Mouse (Mus musculus): ENCODE results near the gene Bdh1. TPM values are rescaled to one million over a fixed set of nuclear protein-coding genes. Genes with fewer than 3 reads are reported as not detected.

Bdh1 gene
- total RNA-seq, 1 experiment = 12.0 TPM

DNA sequence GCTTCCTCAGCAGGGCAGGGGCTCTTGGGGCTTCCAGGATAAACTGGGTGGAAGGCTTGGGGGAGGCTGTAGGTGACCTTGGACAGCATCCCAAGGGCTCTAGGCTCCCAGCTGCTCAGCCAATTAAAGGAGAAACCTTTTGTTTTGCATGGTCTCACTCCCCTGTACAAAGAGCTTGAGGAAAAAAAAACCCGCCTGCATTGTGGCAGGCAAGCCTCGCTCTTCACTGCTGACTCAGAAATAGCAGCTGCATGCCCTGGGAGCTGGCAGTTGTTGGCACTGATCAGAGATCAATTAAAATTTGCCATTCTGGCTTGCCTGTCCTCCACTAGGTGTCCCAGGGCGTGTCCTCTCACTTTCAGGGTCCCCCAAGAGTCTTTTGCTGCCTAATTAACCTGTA is 67.0 kb downstream of the Bdh1 start:
- no peak for DNase-seq (ENCODE audit: low read depth, low spot score)
- in situ Hi-C loops (cut with MboI; ENCODE audit: low sequenced_read_pairs in 2 of 2, unreplicated experiment in 2 of 2) = no loop called here
- TF ChIP-seq ZNF384 (IDR thresholded peaks at IDR 0.05; ENCODE audit: low read depth, low read length) (peak; percentile 73), ZC3H11A (IDR thresholded peaks at IDR 0.05; ENCODE audit: borderline replicate concordance, low read depth, low read length) (no peak), MAFK (IDR thresholded peaks at IDR 0.05; ENCODE audit: insufficient read depth, low read depth, low read length) (peak; percentile 46; the same call in 1 of the 2 replicates), CHD2 (IDR thresholded peaks at IDR 0.05; ENCODE audit: low read depth, low read length) (no peak)
- no peak overlapping the region for H3K9ac ChIP-seq (ENCODE audit: insufficient read depth, low read depth, low read length, poor library complexity, severe bottlenecking)
- H3K36me3 ChIP-seq (ENCODE audit: control insufficient read depth, insufficient read depth, low read length, poor library complexity, severe bottlenecking) = no peaks in the 10 kb centered on the region
- H3K9me3 ChIP-seq (ENCODE audit: control insufficient read depth, insufficient read depth, low read depth, low read length) = no peaks in the 10 kb centered on the region
- peaks cover 17 to 19% of the 10 kb centered on the region in 2 experiments for H3K4me1 ChIP-seq (ENCODE audit: control insufficient read depth in 2 of 2, insufficient read depth in 2 of 2, low read length in 2 of 2, poor library complexity in 1 of 2)
- no peak overlapping the region for H3K27ac ChIP-seq (ENCODE audit: insufficient read depth, low read depth, low read length, poor library complexity, severe bottlenecking)
- H3K4me3 ChIP-seq (ENCODE audit: insufficient read depth in 1 of 2, low read depth in 1 of 2, low read length in 2 of 2, poor library complexity in 1 of 2, severe bottlenecking in 1 of 2) = no peak overlapping the region

DNA sequence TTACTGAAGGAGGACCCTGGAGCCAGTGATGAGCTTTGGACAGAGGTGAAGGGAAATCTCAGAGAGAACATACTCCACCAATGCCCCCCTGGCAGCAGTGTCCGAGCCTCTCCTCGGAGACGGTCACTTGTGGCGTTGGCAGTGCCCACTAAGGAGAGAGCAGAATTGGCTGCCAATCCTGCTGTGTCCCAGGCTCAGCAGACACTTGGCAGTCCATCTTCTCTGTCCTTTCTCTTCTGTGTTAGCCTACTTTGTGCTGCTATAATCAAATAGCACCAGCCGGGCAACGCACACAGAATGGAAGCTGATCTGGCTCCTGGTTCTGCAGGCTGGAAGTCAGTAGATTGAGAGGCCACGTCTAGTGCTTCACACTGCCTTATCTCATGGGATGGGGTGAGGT is 68.9 kb downstream of the Bdh1 start:
- Histone ChIP-seq H3K9ac (ENCODE audit: insufficient read depth, low read depth, low read length, poor library complexity, severe bottlenecking) (no peak overlapping the region), H3K4me3 (ENCODE audit: insufficient read depth in 1 of 2, low read depth in 1 of 2, low read length in 2 of 2, poor library complexity in 1 of 2, severe bottlenecking in 1 of 2) (no peak overlapping the region), H3K27ac (ENCODE audit: insufficient read depth, low read depth, low read length, poor library complexity, severe bottlenecking) (no peak overlapping the region), H3K36me3 (ENCODE audit: control insufficient read depth, insufficient read depth, low read length, poor library complexity, severe bottlenecking) (no peaks in the 10 kb centered on the region), H3K4me1 (ENCODE audit: control insufficient read depth in 2 of 2, insufficient read depth in 2 of 2, low read length in 2 of 2, poor library complexity in 1 of 2) (peaks cover 20 to 22% of the 10 kb centered on the region in 2 experiments), H3K9me3 (ENCODE audit: control insufficient read depth, insufficient read depth, low read depth, low read length) (no peaks in the 10 kb centered on the region)
- TF ChIP-seq ZC3H11A (IDR thresholded peaks at IDR 0.05; ENCODE audit: borderline replicate concordance, low read depth, low read length) (no peak), CHD2 (IDR thresholded peaks at IDR 0.05; ENCODE audit: low read depth, low read length) (no peak), MAFK (IDR thresholded peaks at IDR 0.05; ENCODE audit: insufficient read depth, low read depth, low read length) (no peak), HCFC1 (IDR thresholded peaks at IDR 0.05; ENCODE audit: borderline replicate concordance, insufficient read depth, low read length) (no peak), ZNF384 (IDR thresholded peaks at IDR 0.05; ENCODE audit: low read depth, low read length) (no peak)
- no peak for DNase-seq (ENCODE audit: low read depth, low spot score)
- in situ Hi-C loops (cut with MboI; ENCODE audit: low sequenced_read_pairs in 2 of 2, unreplicated experiment in 2 of 2) = no loop called here

DNA sequence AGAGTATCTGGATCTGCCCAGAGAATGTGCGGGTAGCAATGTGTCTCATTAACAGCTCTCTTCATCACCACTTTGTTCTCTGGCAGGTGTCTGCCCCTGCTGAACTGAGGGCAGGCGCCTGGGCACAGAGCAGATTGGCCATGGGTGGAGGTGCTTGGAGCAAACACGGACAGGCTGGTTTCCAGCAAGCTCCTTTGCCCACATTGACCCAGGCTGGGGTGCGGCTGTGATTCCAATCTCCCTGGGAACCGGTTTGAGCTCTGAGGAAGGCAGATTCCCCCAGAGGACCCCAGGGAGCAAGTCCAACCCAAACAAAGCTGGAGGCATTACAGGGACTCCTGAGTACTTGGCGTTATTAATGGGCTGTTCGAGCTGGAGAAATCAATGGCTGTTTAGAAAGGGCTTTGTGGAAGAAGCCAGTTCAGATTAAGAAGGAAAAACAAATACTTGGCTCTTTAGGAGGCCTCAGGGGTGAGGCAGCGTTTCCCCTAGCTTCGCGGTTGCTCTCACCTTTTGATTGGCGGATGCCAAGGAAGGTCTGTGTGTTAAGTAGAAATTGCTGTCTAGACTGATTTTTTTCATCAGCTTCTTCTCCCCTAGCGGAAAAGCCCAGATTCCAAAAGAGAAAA is 71.0 kb downstream of the Bdh1 start:
- no peak for DNase-seq (ENCODE audit: low read depth, low spot score)
- Histone ChIP-seq H3K36me3 (ENCODE audit: control insufficient read depth, insufficient read depth, low read length, poor library complexity, severe bottlenecking) (no peaks in the 10 kb centered on the region), H3K27ac (ENCODE audit: insufficient read depth, low read depth, low read length, poor library complexity, severe bottlenecking) (no peak overlapping the region), H3K4me3 (ENCODE audit: insufficient read depth in 1 of 2, low read depth in 1 of 2, low read length in 2 of 2, poor library complexity in 1 of 2, severe bottlenecking in 1 of 2) (no peak overlapping the region), H3K9me3 (ENCODE audit: control insufficient read depth, insufficient read depth, low read depth, low read length) (no peaks in the 10 kb centered on the region), H3K4me1 (ENCODE audit: control insufficient read depth in 2 of 2, insufficient read depth in 2 of 2, low read length in 2 of 2, poor library complexity in 1 of 2) (peaks cover 20 to 21% of the 10 kb centered on the region in 2 experiments), H3K9ac (ENCODE audit: insufficient read depth, low read depth, low read length, poor library complexity, severe bottlenecking) (no peak overlapping the region)
- no peak for TF ChIP-seq ZNF384 (IDR thresholded peaks at IDR 0.05; ENCODE audit: low read depth, low read length)
- TF ChIP-seq HCFC1 (IDR thresholded peaks at IDR 0.05; ENCODE audit: borderline replicate concordance, insufficient read depth, low read length) = no peak
- no peak for TF ChIP-seq CHD2 (IDR thresholded peaks at IDR 0.05; ENCODE audit: low read depth, low read length)
- TF ChIP-seq MAFK (IDR thresholded peaks at IDR 0.05; ENCODE audit: insufficient read depth, low read depth, low read length) = no peak
- TF ChIP-seq ZC3H11A (IDR thresholded peaks at IDR 0.05; ENCODE audit: borderline replicate concordance, low read depth, low read length) = no peak
- in situ Hi-C loops (cut with MboI; ENCODE audit: low sequenced_read_pairs in 2 of 2, unreplicated experiment in 2 of 2) = no loop called here

- DNase-seq (ENCODE audit: low read depth, low spot score) = no peak
- Histone ChIP-seq H3K4me3 (ENCODE audit: insufficient read depth in 1 of 2, low read depth in 1 of 2, low read length in 2 of 2, poor library complexity in 1 of 2, severe bottlenecking in 1 of 2) (no peak overlapping the region), H3K9me3 (ENCODE audit: control insufficient read depth, insufficient read depth, low read depth, low read length) (no peaks in the 10 kb centered on the region), H3K4me1 (ENCODE audit: control insufficient read depth in 2 of 2, insufficient read depth in 2 of 2, low read length in 2 of 2, poor library complexity in 1 of 2) (peaks cover 18 to 21% of the 10 kb centered on the region in 2 experiments), H3K27ac (ENCODE audit: insufficient read depth, low read depth, low read length, poor library complexity, severe bottlenecking) (no peak overlapping the region), H3K36me3 (ENCODE audit: control insufficient read depth, insufficient read depth, low read length, poor library complexity, severe bottlenecking) (no peaks in the 10 kb centered on the region), H3K9ac (ENCODE audit: insufficient read depth, low read depth, low read length, poor library complexity, severe bottlenecking) (no peak overlapping the region)
- in situ Hi-C loops (cut with MboI; ENCODE audit: low sequenced_read_pairs in 2 of 2, unreplicated experiment in 2 of 2) = no loop called here
- no peak for TF ChIP-seq HCFC1 (IDR thresholded peaks at IDR 0.05; ENCODE audit: borderline replicate concordance, insufficient read depth, low read length)
- TF ChIP-seq ZNF384 (IDR thresholded peaks at IDR 0.05; ENCODE audit: low read depth, low read length) = no peak
- TF ChIP-seq CHD2 (IDR thresholded peaks at IDR 0.05; ENCODE audit: low read depth, low read length) = no peak
- TF ChIP-seq MAFK (IDR thresholded peaks at IDR 0.05; ENCODE audit: insufficient read depth, low read depth, low read length) = no peak
Measured at GRCm38 (mm10) chr16:31493550-31493965, 71.5 kb downstream of the Bdh1 start.
